Mouse (Mus musculus) myocyte (in vitro differentiated cells): ENCODE measurements at regions not wholly inside any gene's neighbourhood (a gene's known extent, or its start where the extent isn't known, plus 50 kb on each side); places are given as distances from the start of the nearest gene placed in this dataset.
A peak's percentile ranks its signal among the peaks of the same experiment; 100 is the strongest.

ENCODE experiments used
- H3K27me3 ChIP-seq: one replicate; pipeline ENCODE4 v1.6.1; 2011; ENCODE audit not compliant: control insufficient read depth, insufficient read depth, insufficient read length
- H3K36me3 ChIP-seq: one replicate; pipeline ENCODE4 v1.6.1; 2011; ENCODE audit not compliant: control insufficient read depth, insufficient read depth
- H3K4me2 ChIP-seq: one replicate; pipeline ENCODE4 v1.6.1; 2011; ENCODE audit warnings: low read depth, control low read depth
- H3K4me3 ChIP-seq: one replicate; pipeline ENCODE4 v1.5.1; 2011; ENCODE audit warnings: mild to moderate bottlenecking, control low read depth, moderate library complexity
- H3K79me2 ChIP-seq: one replicate; pipeline ENCODE4 v1.6.1; 2011; ENCODE audit not compliant: control insufficient read depth, insufficient read depth
- H3ac ChIP-seq: one replicate; pipeline ENCODE4 v1.6.1; 2011; ENCODE audit not compliant: control insufficient read depth, insufficient read length
- CEBPB ChIP-seq: IDR thresholded peaks from 2 replicates; pipeline ENCODE4 v1.6.1; 2011; ENCODE audit warnings: mild to moderate bottlenecking, moderate library complexity; ENCODE audit not compliant: poor library complexity, insufficient read depth, severe bottlenecking
- E2F4 ChIP-seq: IDR thresholded peaks from one replicate; pipeline ENCODE4 v1.6.1; 2011; ENCODE audit warnings: mild to moderate bottlenecking, control low read depth, moderate library complexity; ENCODE audit not compliant: insufficient read depth
- MAX ChIP-seq: IDR thresholded peaks from one replicate; pipeline ENCODE4 v1.6.1; 2011; ENCODE audit warnings: low read depth, mild to moderate bottlenecking, control low read depth
- MYOD1 ChIP-seq, 3 experiments: IDR thresholded peaks; one replicate each; pipeline ENCODE4 v1.6.1; 2011; ENCODE audit warnings: control low read depth in 2 of 3, low read depth in 2 of 3, mild to moderate bottlenecking in 2 of 3, moderate library complexity in 1 of 3; ENCODE audit not compliant: insufficient read length in 2 of 3, control insufficient read depth in 1 of 3
- MYOG ChIP-seq, 3 experiments: IDR thresholded peaks; one replicate each; pipeline ENCODE4 v1.6.1; 2011; ENCODE audit warnings: control low read depth in 2 of 3, low read depth in 2 of 3, mild to moderate bottlenecking in 2 of 3; ENCODE audit not compliant: insufficient read length in 2 of 3, control insufficient read depth in 1 of 3, insufficient read depth in 1 of 3
- POLR2A ChIP-seq: IDR thresholded peaks from one replicate; pipeline ENCODE4 v1.6.1; 2011; ENCODE audit warnings: low read depth, mild to moderate bottlenecking, control low read depth, moderate library complexity; ENCODE audit not compliant: insufficient read length
- POLR2AphosphoS2 ChIP-seq: IDR thresholded peaks from one replicate; pipeline ENCODE4 v1.6.1; 2011; ENCODE audit warnings: low read depth, control low read depth; ENCODE audit not compliant: insufficient read length
- REST ChIP-seq: IDR thresholded peaks from one replicate; pipeline ENCODE4 v1.6.1; 2011; ENCODE audit warnings: mild to moderate bottlenecking, control low read depth, moderate library complexity; ENCODE audit not compliant: insufficient read depth, insufficient read length
- SRF ChIP-seq: IDR thresholded peaks from one replicate; pipeline ENCODE4 v1.6.1; 2011; ENCODE audit warnings: low read depth; ENCODE audit not compliant: control insufficient read depth, insufficient read length
- TCF12 ChIP-seq: IDR thresholded peaks from one replicate; pipeline ENCODE4 v1.6.1; 2011; ENCODE audit warnings: mild to moderate bottlenecking, control low read depth; ENCODE audit not compliant: poor library complexity, insufficient read depth, severe bottlenecking
- TCF3 ChIP-seq: IDR thresholded peaks from one replicate; pipeline ENCODE4 v1.6.1; 2011; ENCODE audit warnings: low read depth, control low read depth; ENCODE audit not compliant: insufficient read length
- USF1 ChIP-seq: IDR thresholded peaks from one replicate; pipeline ENCODE4 v1.6.1; 2011; ENCODE audit warnings: low read depth, mild to moderate bottlenecking, control low read depth, moderate library complexity

GRCm38 (mm10) chr13:70195854-70196253 lies 393.7 kb downstream of the Med10 start:
- Histone ChIP-seq H3K27me3 (no peaks in the 10 kb centered on the region), H3K4me2 (no peak overlapping the region), H3K4me3 (no peak overlapping the region), H3K36me3 (no peaks in the 10 kb centered on the region), H3K79me2 (no peaks in the 10 kb centered on the region), H3ac (no peak overlapping the region)
- TF ChIP-seq USF1, result no peak
- no peak for TF ChIP-seq TCF12
- TF ChIP-seq REST, result no peak
- no peak for TF ChIP-seq MAX
- no peak for TF ChIP-seq MYOD1 (IDR thresholded peaks at IDR 0.05; ENCODE audit: control insufficient read depth in 1 of 3, insufficient read length in 2 of 3, low read depth in 2 of 3)
- TF ChIP-seq TCF3, result no peak

- Histone ChIP-seq H3K4me2 (no peak overlapping the region), H3K27me3 (no peaks in the 10 kb centered on the region), H3K79me2 (no peaks in the 10 kb centered on the region), H3K36me3 (no peaks in the 10 kb centered on the region), H3K4me3 (no peak overlapping the region), H3ac (no peak overlapping the region)
- TF ChIP-seq POLR2A (no peak), USF1 (no peak), SRF (no peak), TCF12 (no peak), TCF3 (no peak), MYOG (IDR thresholded peaks at IDR 0.05; ENCODE audit: control insufficient read depth in 1 of 3, insufficient read depth in 1 of 3, insufficient read length in 2 of 3, low read depth in 2 of 3) (no peak), E2F4 (no peak), MAX (no peak)
Observed at GRCm38 (mm10) chr13:70198638-70199037, 396.4 kb downstream of the Med10 start.

DNA sequence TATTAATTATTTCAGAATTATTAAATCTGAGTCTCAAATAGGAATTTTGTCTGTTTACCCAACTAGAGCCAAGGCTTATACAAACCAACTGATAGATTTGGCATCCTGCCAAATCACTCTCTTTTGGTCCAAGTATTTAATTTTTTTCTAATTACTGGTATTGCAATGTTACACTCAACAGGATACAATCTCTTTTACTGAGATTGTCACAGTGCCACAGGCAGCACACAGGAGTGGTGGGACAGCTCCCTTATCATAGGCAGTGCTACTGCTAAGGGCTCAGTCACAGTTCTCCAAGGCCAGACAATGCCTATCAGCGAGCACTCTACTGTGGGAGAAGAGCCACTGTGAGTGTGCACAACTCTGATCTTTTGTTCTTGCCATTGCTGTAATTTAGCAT lies 396.9 kb downstream of the Med10 start:
- no peak overlapping the region for H3K4me2 ChIP-seq
- H3K36me3 ChIP-seq, result no peaks in the 10 kb centered on the region
- no peaks in the 10 kb centered on the region for H3K79me2 ChIP-seq
- TF ChIP-seq MAX (no peak), POLR2A (no peak), REST (no peak), SRF (no peak), POLR2AphosphoS2 (no peak), TCF12 (no peak), E2F4 (no peak), USF1 (no peak)
- H3K27me3 ChIP-seq, result no peaks in the 10 kb centered on the region
- H3ac ChIP-seq, result no peak overlapping the region
- no peak overlapping the region for H3K4me3 ChIP-seq

- no peaks in the 10 kb centered on the region for H3K79me2 ChIP-seq
- no peak overlapping the region for H3ac ChIP-seq
- no peaks in the 10 kb centered on the region for H3K36me3 ChIP-seq
- H3K4me3 ChIP-seq, result no peak overlapping the region
- H3K4me2 ChIP-seq, result no peak overlapping the region
- TF ChIP-seq POLR2A (no peak), MYOD1 (IDR thresholded peaks at IDR 0.05; ENCODE audit: control insufficient read depth in 1 of 3, insufficient read length in 2 of 3, low read depth in 2 of 3) (no peak), USF1 (no peak), MYOG (IDR thresholded peaks at IDR 0.05; ENCODE audit: control insufficient read depth in 1 of 3, insufficient read depth in 1 of 3, insufficient read length in 2 of 3, low read depth in 2 of 3) (no peak), SRF (no peak), CEBPB (no peak), REST (no peak), TCF12 (no peak), MAX (no peak), TCF3 (no peak), E2F4 (no peak)
- no peaks in the 10 kb centered on the region for H3K27me3 ChIP-seq
Observed at GRCm38 (mm10) chr13:70205334-70205733, 403.1 kb downstream of the Med10 start.

DNA sequence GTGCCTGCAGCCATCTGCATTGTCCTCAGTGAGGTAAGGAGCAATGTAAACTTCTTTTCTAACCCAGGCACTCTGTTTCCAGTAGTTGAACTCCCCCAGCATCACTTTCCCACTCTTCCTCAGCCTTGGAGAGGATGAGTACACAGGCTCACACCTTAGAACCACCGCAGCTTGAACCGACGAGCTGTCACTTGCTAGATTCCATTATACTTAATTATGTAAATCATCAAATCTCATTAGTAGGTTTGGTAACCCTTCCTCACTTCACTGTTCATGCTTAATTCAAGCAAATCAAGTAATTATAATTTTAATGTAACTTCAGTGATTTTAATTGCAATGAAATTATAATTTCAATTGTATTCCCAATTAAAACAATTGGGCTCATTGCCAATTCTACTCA lies 408.0 kb downstream of the Med10 start:
- Histone ChIP-seq H3K79me2 (no peaks in the 10 kb centered on the region), H3K27me3 (no peaks in the 10 kb centered on the region), H3K4me3 (peak overlapping the region; percentile 4), H3K36me3 (no peaks in the 10 kb centered on the region), H3K4me2 (peak overlapping the region; percentile 7), H3ac (no peak overlapping the region)
- no peak for TF ChIP-seq POLR2A
- TF ChIP-seq CEBPB, result no peak
- TF ChIP-seq MYOD1 (IDR thresholded peaks at IDR 0.05; ENCODE audit: control insufficient read depth in 1 of 3, insufficient read length in 2 of 3, low read depth in 2 of 3), result no peak
- no peak for TF ChIP-seq MYOG (IDR thresholded peaks at IDR 0.05; ENCODE audit: control insufficient read depth in 1 of 3, insufficient read depth in 1 of 3, insufficient read length in 2 of 3, low read depth in 2 of 3)
- no peak for TF ChIP-seq REST
- TF ChIP-seq SRF, result no peak
- no peak for TF ChIP-seq USF1
- TF ChIP-seq TCF3, result no peak
- no peak for TF ChIP-seq TCF12
- TF ChIP-seq MAX, result no peak
- no peak for TF ChIP-seq E2F4
- TF ChIP-seq POLR2AphosphoS2, result no peak
